Mouse (Mus musculus) skeletal muscle tissue, adult 2 months (tissue): ENCODE data around the gene Olfr70.

ENCODE experiments used
- DNase-seq: peaks from one replicate; pipeline ENCODE4 v3.0.0-alpha.2; 2012; ENCODE audit warnings: low read depth, low spot score

The Olfr70 gene

GRCm38 (mm10) chr4:43711821-43712220 is 11.2 kb upstream of the Olfr70 start:
- DNase-seq, result no peak

- DNase-seq, result no peak
Measured at GRCm38 (mm10) chr4:43709869-43710268, 9.3 kb upstream of the Olfr70 start, which contains the start of gene Olfr71. Gene Olfr71 (minus strand): TSS chr4:43710255.

GRCm38 (mm10) chr4:43705991-43706390 is 5.4 kb upstream of the Olfr70 start:
- no peak for DNase-seq

- no peak for DNase-seq
Measured at GRCm38 (mm10) chr4:43703851-43704250, 3.2 kb upstream of the Olfr70 start.

- DNase-seq, result no peak
Measured at GRCm38 (mm10) chr4:43703439-43703838, 2.8 kb upstream of the Olfr70 start.

- DNase-seq, result no peak
Measured at GRCm38 (mm10) chr4:43696561-43696960, 4.0 kb downstream of the Olfr70 start.

GRCm38 (mm10) chr4:43695249-43695671 is 5.3 kb downstream of the Olfr70 start:
- DNase-seq, result peak; percentile 78

- DNase-seq, result no peak
Measured at GRCm38 (mm10) chr4:43694439-43695248, 6.0 kb downstream of the Olfr70 start.

- DNase-seq, result peak; percentile 56
Measured at GRCm38 (mm10) chr4:43693806-43694241, 6.8 kb downstream of the Olfr70 start.

- no peak for DNase-seq
Measured at GRCm38 (mm10) chr4:43691026-43691425, 9.6 kb downstream of the Olfr70 start.

- no peak for DNase-seq
Measured at GRCm38 (mm10) chr4:43690021-43690420, 10.6 kb downstream of the Olfr70 start.

- peak; percentile 92 for DNase-seq
Measured at GRCm38 (mm10) chr4:43679416-43680043, 21.1 kb downstream of the Olfr70 start.

GRCm38 (mm10) chr4:43678541-43678940 is 22.1 kb downstream of the Olfr70 start:
- no peak for DNase-seq

GRCm38 (mm10) chr4:43675608-43676007 is 25.0 kb downstream of the Olfr70 start:
- no peak for DNase-seq

GRCm38 (mm10) chr4:43674974-43675373 is 25.6 kb downstream of the Olfr70 start:
- DNase-seq, result no peak

GRCm38 (mm10) chr4:43673703-43674102 is 26.9 kb downstream of the Olfr70 start:
- DNase-seq, result no peak

- DNase-seq, result peak; percentile 82
Measured at GRCm38 (mm10) chr4:43672070-43672469, 28.5 kb downstream of the Olfr70 start.

GRCm38 (mm10) chr4:43669428-43669794 is 31.2 kb downstream of the Olfr70 start:
- DNase-seq, result no peak

GRCm38 (mm10) chr4:43668782-43669427 is 31.7 kb downstream of the Olfr70 start, which contains the start of the genes Tmem8b and Fam221b:
Gene Tmem8b (plus strand): TSS chr4:43668971.
Gene Fam221b (minus strand): TSS chr4:43669145.
- peak; percentile 74 for DNase-seq

GRCm38 (mm10) chr4:43666412-43666811 is 34.2 kb downstream of the Olfr70 start:
- no peak for DNase-seq

GRCm38 (mm10) chr4:43657146-43657545 is 43.5 kb downstream of the Olfr70 start:
- DNase-seq, result no peak
